Mouse (Mus musculus): Measurements from ENCODE around the gene Alg11.

Alg11 gene

DNA sequence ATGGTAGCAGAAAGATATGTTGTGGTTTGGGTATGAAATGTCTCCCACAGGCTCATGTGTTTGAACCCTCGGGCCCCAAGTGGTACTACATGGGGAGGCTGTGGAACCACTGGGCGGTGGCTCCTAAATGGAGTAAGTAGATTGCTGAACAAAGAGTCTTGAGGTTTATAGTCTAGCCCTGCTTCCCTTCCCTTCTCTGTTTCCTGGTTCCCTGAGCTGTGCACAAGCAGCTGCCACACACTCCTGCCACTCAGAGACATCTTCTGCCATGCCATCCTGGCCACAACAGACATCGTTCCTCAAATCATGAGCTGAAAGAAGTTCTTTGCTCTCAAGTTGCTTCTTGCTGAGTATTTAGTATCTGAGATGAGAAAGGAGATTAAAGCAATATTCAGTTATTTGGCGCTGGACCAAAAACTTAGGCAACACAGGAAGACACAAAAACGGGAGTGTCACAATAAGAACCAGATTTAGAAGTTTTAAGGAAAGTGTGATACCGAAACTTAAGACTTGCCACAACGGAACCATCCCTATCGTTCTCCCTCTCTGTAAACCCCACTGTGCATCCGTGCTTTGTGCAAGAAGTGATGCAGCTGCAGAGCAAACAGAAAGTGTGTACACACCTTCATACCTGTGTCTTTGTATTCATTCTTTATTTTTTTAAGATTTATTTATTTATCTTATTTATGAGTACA lies 18.9 kb downstream of the Alg11 start:
- no peak for DNase-seq

DNA sequence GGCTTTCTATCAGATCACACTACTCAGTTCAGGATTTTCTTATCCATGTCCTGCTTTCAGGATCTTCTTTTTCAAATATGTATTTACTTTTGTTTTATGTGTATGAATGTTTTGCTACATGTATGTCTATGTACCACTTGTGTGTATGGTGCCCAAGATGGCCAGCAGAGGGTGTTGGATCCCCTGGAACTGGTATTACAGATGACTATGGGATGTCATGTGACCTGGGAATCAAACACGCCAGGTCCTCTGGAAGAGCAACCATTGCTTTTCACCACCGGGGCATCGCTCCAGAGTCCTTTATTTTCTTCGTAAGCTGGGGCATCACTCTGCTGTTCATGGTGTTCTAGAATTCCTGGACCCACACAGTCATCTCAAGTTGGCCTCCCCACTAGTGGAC lies 28.7 kb downstream of the Alg11 start:
- DNase-seq: no peak

DNA sequence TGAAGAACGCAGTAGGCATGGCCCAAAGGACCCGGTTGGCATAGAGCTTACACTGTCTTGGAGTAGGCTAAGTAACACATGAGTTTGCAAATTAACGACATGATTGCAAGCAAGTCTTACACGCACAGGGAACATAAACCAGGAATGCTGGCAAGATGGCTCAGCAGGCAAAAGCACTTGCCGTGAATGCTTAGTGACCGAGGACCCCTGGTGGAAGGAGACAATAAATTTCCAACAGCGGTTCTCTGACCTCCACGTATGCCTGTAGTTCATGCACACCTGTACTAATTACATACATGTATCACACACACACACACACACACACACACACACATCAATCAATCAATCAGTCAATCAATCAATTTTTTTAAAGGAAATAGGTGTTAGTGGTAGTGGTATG lies 31.0 kb downstream of the Alg11 start:
- no peak for DNase-seq

DNA sequence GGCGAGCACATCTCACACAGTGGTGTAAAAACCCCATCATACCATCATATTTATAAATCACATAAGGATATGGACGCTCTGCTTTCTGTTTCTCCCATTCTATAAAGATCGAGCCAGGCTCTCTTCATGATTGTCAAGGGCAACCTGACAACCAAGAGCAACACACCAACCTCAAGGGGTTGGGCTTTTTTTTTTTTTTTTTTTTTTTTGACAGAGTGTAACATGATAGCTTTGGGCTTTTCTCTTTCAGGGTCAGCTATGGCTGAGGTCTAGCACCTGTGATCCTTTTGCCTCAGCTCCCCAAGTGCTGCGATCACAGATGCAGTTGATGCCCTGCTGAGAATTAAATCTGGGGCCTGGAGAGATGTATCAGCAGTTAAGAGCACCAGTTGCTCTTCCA lies 46.5 kb downstream of the Alg11 start:
- no peak for DNase-seq
